Mouse (Mus musculus): ENCODE data around the gene Gm7030. TPM values are rescaled to one million over a fixed set of nuclear protein-coding genes. Genes with fewer than 3 reads are reported as not detected.
A peak's percentile ranks its signal among the peaks of the same experiment; 100 is the strongest.
"Not testable (repeated sequence)": the region's sequence is repeated elsewhere in the genome, so short reads cannot be mapped to it uniquely, and the experiment has no call there.

Gene Gm7030
- polyA plus RNA-seq, 1 experiment from 2014 or later: not detected

- Histone ChIP-seq H3K9me3 (replicated peaks) (no peaks in the 10 kb centered on the region), H3K9ac (no peak overlapping the region), H3K4me3 (replicated peaks) (no peak overlapping the region), H3K4me1 (replicated peaks) (no peaks in the 10 kb centered on the region), H3K27ac (no peak overlapping the region), H3K27me3 (peaks cover 14% of the 10 kb centered on the region), H3K36me3 (no peaks in the 10 kb centered on the region), H3K4me2 (no peak overlapping the region)
- WGBS (ENCODE audit: insufficient replicate concordance): 45% methylated on average over 5 of the region's 5 CpGs
- no peak for DNase-seq
- no peak for ATAC-seq (ENCODE audit: low read depth)
Measured at GRCm38 (mm10) chr17:36131516-36132265, 2.5 kb upstream of the Gm7030 start.

- ATAC-seq (ENCODE audit: low read depth): not testable (repeated sequence)
Measured at GRCm38 (mm10) chr17:36128525-36128924, 700 bp downstream of the Gm7030 start.

GRCm38 (mm10) chr17:36124111-36124510, 5.1 kb downstream of the Gm7030 start:
- not testable (repeated sequence) for H3K4me1 ChIP-seq (replicated peaks); H3K9ac ChIP-seq; H3K27ac ChIP-seq; DNase-seq; H3K4me3 ChIP-seq (replicated peaks); H3K4me2 ChIP-seq; ATAC-seq (ENCODE audit: low read depth); H3K9me3 ChIP-seq (replicated peaks); H3K36me3 ChIP-seq
- H3K27me3 ChIP-seq: peaks cover 33% of the 10 kb centered on the region
- 60% methylated on average over 3 of the region's 3 CpGs for WGBS (ENCODE audit: insufficient replicate concordance)

More at GRCm38 (mm10) chr17:36128525-36128924, 700 bp downstream of the Gm7030 start:
- DNase-seq; H3K4me3 ChIP-seq (replicated peaks); H3K9me3 ChIP-seq (replicated peaks); H3K36me3 ChIP-seq; H3K27ac ChIP-seq; H3K27me3 ChIP-seq; H3K4me1 ChIP-seq (replicated peaks); H3K4me2 ChIP-seq; H3K9ac ChIP-seq: not testable (repeated sequence)
- WGBS (ENCODE audit: insufficient replicate concordance): 46% methylated on average over 11 of the region's 13 CpGs

- Histone ChIP-seq H3K27me3 (peaks cover 38% of the 10 kb centered on the region), H3K4me2 (peak within 1 kb of the TSS; percentile 36), H3K4me3 (replicated peaks) (peak within 1 kb of the TSS; percentile 12; the same call in 1 of the 2 replicates)
- not testable (repeated sequence) for H3K9me3 ChIP-seq (replicated peaks); H3K36me3 ChIP-seq; H3K27ac ChIP-seq; DNase-seq; H3K4me1 ChIP-seq (replicated peaks); H3K9ac ChIP-seq
- peak; percentile 58 for ATAC-seq (ENCODE audit: low read depth)
- WGBS (ENCODE audit: insufficient replicate concordance): 4% methylated on average over 8 of the region's 8 CpGs
Measured at GRCm38 (mm10) chr17:36121352-36122020, 7.7 kb downstream of the Gm7030 start, which contains the start of gene Gm19684. Gene Gm19684, plus strand, starts transcription at chr17:36121678.

- not testable (repeated sequence) for H3K9ac ChIP-seq; H3K9me3 ChIP-seq (replicated peaks); H3K4me1 ChIP-seq (replicated peaks); H3K36me3 ChIP-seq; H3K27ac ChIP-seq; DNase-seq; ATAC-seq (ENCODE audit: low read depth); H3K4me3 ChIP-seq (replicated peaks)
- Histone ChIP-seq H3K4me2 (peak overlapping the region; percentile 36), H3K27me3 (peaks cover 38% of the 10 kb centered on the region)
- WGBS (ENCODE audit: insufficient replicate concordance): 25% methylated on average over 18 of the region's 18 CpGs
Measured at GRCm38 (mm10) chr17:36120839-36121238, 8.4 kb downstream of the Gm7030 start.

GRCm38 (mm10) chr17:36116545-36116944, 12.7 kb downstream of the Gm7030 start:
- peaks cover 35% of the 10 kb centered on the region for H3K27me3 ChIP-seq
- H3K9me3 ChIP-seq (replicated peaks); H3K9ac ChIP-seq; H3K4me2 ChIP-seq; H3K4me1 ChIP-seq (replicated peaks); DNase-seq; ATAC-seq (ENCODE audit: low read depth); H3K4me3 ChIP-seq (replicated peaks); H3K36me3 ChIP-seq; H3K27ac ChIP-seq: not testable (repeated sequence)
- 12% methylated on average over 3 of the region's 3 CpGs for WGBS (ENCODE audit: insufficient replicate concordance)

GRCm38 (mm10) chr17:36113979-36114593, 15.1 kb downstream of the Gm7030 start:
- 15% methylated on average over 6 of the region's 6 CpGs for WGBS (ENCODE audit: insufficient replicate concordance)
- 0 out of 2 replicates have a peak, but pooled peaks have one; percentile 49 for ATAC-seq (ENCODE audit: low read depth)
- DNase-seq: not testable (repeated sequence)

GRCm38 (mm10) chr17:36111510-36111868, 17.7 kb downstream of the Gm7030 start:
- peak overlapping the region; percentile 63 for H3K4me2 ChIP-seq
- not testable (repeated sequence) for H3K27ac ChIP-seq; H3K36me3 ChIP-seq; H3K9ac ChIP-seq; DNase-seq; H3K9me3 ChIP-seq (replicated peaks); H3K4me1 ChIP-seq (replicated peaks)
- H3K4me3 ChIP-seq (replicated peaks): peak overlapping the region; percentile 39
- H3K27me3 ChIP-seq: peaks cover 37% of the 10 kb centered on the region
- 0 out of 2 replicates have a peak, but pooled peaks have one; percentile 5 for ATAC-seq (ENCODE audit: low read depth)
- 1% methylated on average over 10 of the region's 10 CpGs for WGBS (ENCODE audit: insufficient replicate concordance)

More at GRCm38 (mm10) chr17:36113979-36114593, 15.1 kb downstream of the Gm7030 start:
- H3K36me3 ChIP-seq; H3K9me3 ChIP-seq (replicated peaks); H3K4me3 ChIP-seq (replicated peaks); H3K27ac ChIP-seq; H3K9ac ChIP-seq; H3K4me1 ChIP-seq (replicated peaks); H3K4me2 ChIP-seq: not testable (repeated sequence)
- peaks cover 38% of the 10 kb centered on the region for H3K27me3 ChIP-seq

GRCm38 (mm10) chr17:36110641-36111509, 18.4 kb downstream of the Gm7030 start:
- WGBS (ENCODE audit: insufficient replicate concordance): under 1% methylated on average over 57 of the region's 57 CpGs
- not testable (repeated sequence) for H3K4me1 ChIP-seq (replicated peaks); H3K9ac ChIP-seq; H3K9me3 ChIP-seq (replicated peaks); DNase-seq; H3K27ac ChIP-seq; H3K36me3 ChIP-seq
- Histone ChIP-seq H3K27me3 (peaks cover 37% of the 10 kb centered on the region), H3K4me2 (peak overlapping the region; percentile 63), H3K4me3 (replicated peaks) (peak overlapping the region; percentile 39)
- ATAC-seq (ENCODE audit: low read depth): 0 out of 2 replicates have a peak, but pooled peaks have one; percentile 43

- H3K4me3 ChIP-seq (replicated peaks); H3K9me3 ChIP-seq (replicated peaks); H3K9ac ChIP-seq; H3K4me1 ChIP-seq (replicated peaks); DNase-seq; H3K27ac ChIP-seq; H3K4me2 ChIP-seq; ATAC-seq (ENCODE audit: low read depth); H3K36me3 ChIP-seq: not testable (repeated sequence)
- H3K27me3 ChIP-seq: peaks cover 37% of the 10 kb centered on the region
- WGBS (ENCODE audit: insufficient replicate concordance): 39% methylated on average over 3 of the region's 3 CpGs
Measured at GRCm38 (mm10) chr17:36110129-36110528, 19.1 kb downstream of the Gm7030 start.

All from liver, embryonic 13.5 days (tissue).